Mouse (Mus musculus): ENCODE measurements around the gene Nqo1. TPM values are rescaled to one million over a fixed set of nuclear protein-coding genes. Genes with fewer than 3 reads are reported as not detected.

Nqo1 gene
- polyA plus RNA-seq, 1 experiment from 2014 or later, result 8.4 TPM

GRCm38 (mm10) chr8:107397665-107398064 lies 5.3 kb downstream of the Nqo1 start:
- TF ChIP-seq EP300 (IDR thresholded peaks at IDR 0.05; ENCODE audit: low read depth), result no peak
- TF ChIP-seq CTCF (IDR thresholded peaks at IDR 0.05; ENCODE audit: low read depth), result no peak
- DNase-seq, result no peak
- 69% methylated on average over 12 of the region's 12 CpGs for WGBS (ENCODE audit: insufficient replicate concordance)

GRCm38 (mm10) chr8:107396106-107396670 lies 6.8 kb downstream of the Nqo1 start:
- H3K4me3 ChIP-seq (ENCODE audit: low read depth, low read length), result no peak overlapping the region
- no peak overlapping the region for H3K9ac ChIP-seq (replicated peaks)
- H3K27me3 ChIP-seq (ENCODE audit: insufficient read depth, low read length), result no peaks in the 10 kb centered on the region
- no peak overlapping the region for H3K27ac ChIP-seq (ENCODE audit: low read depth)
- peaks cover under 1% of the 10 kb centered on the region; the same call in 1 of the 2 replicates for H3K4me1 ChIP-seq (ENCODE audit: insufficient read depth)
- H3K36me3 ChIP-seq (replicated peaks; ENCODE audit: insufficient read depth, low read length), result no peaks in the 10 kb centered on the region
- DNase-seq (no peak), ATAC-seq (no peak)
- H3K9me3 ChIP-seq (ENCODE audit: low read length), result no peaks in the 10 kb centered on the region
- 88% methylated on average over 10 of the region's 10 CpGs for WGBS (ENCODE audit: insufficient replicate concordance)
- H3K4me2 ChIP-seq (ENCODE audit: low read depth, low read length), result no peak overlapping the region
- TF ChIP-seq CTCF (IDR thresholded peaks at IDR 0.05; ENCODE audit: low read depth) (no peak), EP300 (IDR thresholded peaks at IDR 0.05; ENCODE audit: low read depth) (no peak)

More at GRCm38 (mm10) chr8:107397665-107398064, 5.3 kb downstream of the Nqo1 start:
- Histone ChIP-seq H3K27ac (ENCODE audit: low read depth) (no peak overlapping the region), H3K4me3 (ENCODE audit: low read depth, low read length) (no peak overlapping the region), H3K9me3 (ENCODE audit: low read length) (no peaks in the 10 kb centered on the region), H3K36me3 (replicated peaks; ENCODE audit: insufficient read depth, low read length) (no peaks in the 10 kb centered on the region), H3K9ac (replicated peaks) (no peak overlapping the region), H3K27me3 (ENCODE audit: insufficient read depth, low read length) (no peaks in the 10 kb centered on the region), H3K4me1 (ENCODE audit: insufficient read depth) (peaks cover 6% of the 10 kb centered on the region), H3K4me2 (ENCODE audit: low read depth, low read length) (no peak overlapping the region)
- ATAC-seq, result no peak

DNA sequence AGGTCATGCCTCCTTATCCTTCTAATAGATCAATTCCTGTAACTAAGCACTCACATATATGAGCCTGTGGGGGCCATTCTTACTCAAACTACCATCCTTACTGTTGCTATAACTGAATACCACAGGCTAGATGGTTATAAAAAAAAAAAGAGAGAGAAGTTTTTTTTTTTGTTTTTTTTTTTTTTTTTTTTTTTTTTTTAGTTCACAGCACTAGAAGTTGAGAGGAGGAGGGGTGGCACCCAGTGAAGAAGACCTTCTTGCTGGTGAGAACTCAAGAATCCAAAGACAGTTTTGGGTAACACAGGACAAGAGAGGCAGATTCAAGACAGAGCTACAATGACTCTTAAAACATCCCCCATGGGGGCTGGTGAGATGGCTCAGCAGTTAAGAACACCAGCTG lies 7.6 kb downstream of the Nqo1 start:
- H3K4me3 ChIP-seq (ENCODE audit: low read depth, low read length), result no peak overlapping the region

GRCm38 (mm10) chr8:107391136-107391516 lies 11.9 kb downstream of the Nqo1 start:
- TF ChIP-seq EP300 (IDR thresholded peaks at IDR 0.05; ENCODE audit: low read depth) (no peak), CTCF (IDR thresholded peaks at IDR 0.05; ENCODE audit: low read depth) (no peak)
- no peaks in the 10 kb centered on the region for H3K4me1 ChIP-seq (ENCODE audit: insufficient read depth)
- no peak overlapping the region for H3K9ac ChIP-seq (replicated peaks)
- H3K4me2 ChIP-seq (ENCODE audit: low read depth, low read length), result no peak overlapping the region
- no peaks in the 10 kb centered on the region for H3K9me3 ChIP-seq (ENCODE audit: low read length)
- H3K4me3 ChIP-seq (ENCODE audit: low read depth, low read length), result no peak overlapping the region
- H3K27me3 ChIP-seq (ENCODE audit: insufficient read depth, low read length), result no peaks in the 10 kb centered on the region
- H3K36me3 ChIP-seq (replicated peaks; ENCODE audit: insufficient read depth, low read length), result no peaks in the 10 kb centered on the region
- 53% methylated on average over 4 of the region's 4 CpGs for WGBS (ENCODE audit: insufficient replicate concordance)
- H3K27ac ChIP-seq (ENCODE audit: low read depth), result no peak overlapping the region
- no peak for DNase-seq
- no peak for ATAC-seq

More for the DNA sequence above, 7.6 kb downstream of the Nqo1 start:
- ATAC-seq (no peak), DNase-seq (no peak)
- Histone ChIP-seq H3K9ac (replicated peaks) (no peak overlapping the region), H3K4me2 (ENCODE audit: low read depth, low read length) (no peak overlapping the region), H3K27me3 (ENCODE audit: insufficient read depth, low read length) (no peaks in the 10 kb centered on the region), H3K4me1 (ENCODE audit: insufficient read depth) (no peaks in the 10 kb centered on the region), H3K9me3 (ENCODE audit: low read length) (no peaks in the 10 kb centered on the region), H3K27ac (ENCODE audit: low read depth) (no peak overlapping the region), H3K36me3 (replicated peaks; ENCODE audit: insufficient read depth, low read length) (no peaks in the 10 kb centered on the region)
- TF ChIP-seq EP300 (IDR thresholded peaks at IDR 0.05; ENCODE audit: low read depth) (no peak), CTCF (IDR thresholded peaks at IDR 0.05; ENCODE audit: low read depth) (no peak)

DNA sequence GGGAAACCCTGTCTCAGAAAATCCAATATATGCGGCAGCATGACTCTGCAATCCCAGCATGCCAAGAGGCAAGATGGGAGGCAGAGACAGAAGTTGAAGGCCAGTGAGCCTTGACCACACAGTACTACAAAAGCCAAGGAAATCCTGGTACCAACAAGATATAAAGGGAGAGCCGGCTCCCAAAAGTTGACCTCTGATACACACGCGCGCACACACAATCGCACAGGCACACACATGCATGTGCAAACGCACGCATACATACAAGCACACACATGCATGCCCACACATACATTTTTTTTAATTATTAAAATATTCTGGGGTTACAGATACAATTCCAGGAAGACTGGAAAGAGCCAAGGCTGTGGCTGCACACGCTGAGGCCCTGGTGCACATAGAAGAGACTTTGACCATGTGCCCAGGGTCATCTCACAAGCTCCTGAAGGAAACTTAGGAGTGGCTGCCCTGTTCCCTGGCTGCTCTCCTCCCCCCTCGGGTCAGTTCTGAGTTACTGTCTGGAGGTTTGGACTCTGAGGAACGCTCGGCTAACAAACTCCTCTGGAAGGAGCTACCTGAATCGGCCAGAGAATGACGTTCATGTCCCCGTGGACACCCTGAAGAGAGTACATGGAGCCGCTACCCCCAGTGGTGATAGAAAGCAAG lies 12.4 kb downstream of the Nqo1 start:
- WGBS (ENCODE audit: insufficient replicate concordance), result 90% methylated on average over 16 of the region's 16 CpGs
- TF ChIP-seq CTCF (IDR thresholded peaks at IDR 0.05; ENCODE audit: low read depth) (no peak), EP300 (IDR thresholded peaks at IDR 0.05; ENCODE audit: low read depth) (no peak)
- H3K9ac ChIP-seq (replicated peaks), result no peak overlapping the region
- no peak for ATAC-seq
- no peak overlapping the region for H3K4me2 ChIP-seq (ENCODE audit: low read depth, low read length)
- no peaks in the 10 kb centered on the region for H3K4me1 ChIP-seq (ENCODE audit: insufficient read depth)
- H3K4me3 ChIP-seq (ENCODE audit: low read depth, low read length), result no peak overlapping the region
- H3K36me3 ChIP-seq (replicated peaks; ENCODE audit: insufficient read depth, low read length), result no peaks in the 10 kb centered on the region
- H3K9me3 ChIP-seq (ENCODE audit: low read length), result no peaks in the 10 kb centered on the region
- no peak overlapping the region for H3K27ac ChIP-seq (ENCODE audit: low read depth)
- H3K27me3 ChIP-seq (ENCODE audit: insufficient read depth, low read length), result no peaks in the 10 kb centered on the region
- no peak for DNase-seq

DNA sequence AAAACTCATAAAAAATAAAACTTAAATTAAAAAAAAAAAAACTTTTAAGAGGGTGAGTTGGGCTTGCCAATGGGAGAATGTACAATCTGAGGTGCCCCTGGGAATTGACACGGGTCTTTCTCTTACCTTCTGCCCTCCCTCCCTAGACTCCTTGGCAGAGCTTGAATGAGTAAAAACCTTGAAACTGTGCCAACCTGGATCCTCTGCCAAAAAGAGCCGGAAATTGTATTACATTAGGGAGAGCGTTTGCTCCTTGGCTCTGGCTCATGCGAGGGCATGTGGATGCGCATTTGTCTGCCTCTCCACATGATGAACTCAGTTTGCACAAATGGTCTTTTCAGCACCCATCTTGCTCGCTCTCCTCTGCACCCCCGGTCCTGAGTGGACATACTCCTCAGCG lies 13.4 kb downstream of the Nqo1 start:
- DNase-seq, result peak; percentile 31
- Histone ChIP-seq H3K4me3 (ENCODE audit: low read depth, low read length) (no peak overlapping the region), H3K27ac (ENCODE audit: low read depth) (no peak overlapping the region), H3K9ac (replicated peaks) (no peak overlapping the region), H3K36me3 (replicated peaks; ENCODE audit: insufficient read depth, low read length) (no peaks in the 10 kb centered on the region), H3K27me3 (ENCODE audit: insufficient read depth, low read length) (no peaks in the 10 kb centered on the region), H3K4me2 (ENCODE audit: low read depth, low read length) (no peak overlapping the region), H3K4me1 (ENCODE audit: insufficient read depth) (no peaks in the 10 kb centered on the region), H3K9me3 (ENCODE audit: low read length) (no peaks in the 10 kb centered on the region)
- no peak for ATAC-seq
- TF ChIP-seq CTCF (IDR thresholded peaks at IDR 0.05; ENCODE audit: low read depth) (no peak), EP300 (IDR thresholded peaks at IDR 0.05; ENCODE audit: low read depth) (no peak)
- 75% methylated on average over 8 of the region's 8 CpGs for WGBS (ENCODE audit: insufficient replicate concordance)

All from liver, postnatal 0 days (tissue).